Mouse (Mus musculus) left cerebral cortex, postnatal 10 days (tissue): ENCODE measurements at regions not wholly inside any gene's neighbourhood (a gene's known extent, or its start where the extent isn't known, plus 50 kb on each side); places are given as distances from the start of the nearest gene placed in this dataset.

Source experiments
- DNase-seq, 2 experiments: peaks; one replicate each; pipeline ENCODE4 v3.0.0; 2021 to 2022; ENCODE audit warnings: low spot score in 2 of 2, mixed read lengths in 1 of 2; ENCODE audit errors: extremely low spot score in 1 of 2
- intact Hi-C: fragments of 180-260 bp; cut with DNase I; formaldehyde crosslinking; loops from one replicate; pipeline ENCODE4 v1.15.1; 2025

DNA sequence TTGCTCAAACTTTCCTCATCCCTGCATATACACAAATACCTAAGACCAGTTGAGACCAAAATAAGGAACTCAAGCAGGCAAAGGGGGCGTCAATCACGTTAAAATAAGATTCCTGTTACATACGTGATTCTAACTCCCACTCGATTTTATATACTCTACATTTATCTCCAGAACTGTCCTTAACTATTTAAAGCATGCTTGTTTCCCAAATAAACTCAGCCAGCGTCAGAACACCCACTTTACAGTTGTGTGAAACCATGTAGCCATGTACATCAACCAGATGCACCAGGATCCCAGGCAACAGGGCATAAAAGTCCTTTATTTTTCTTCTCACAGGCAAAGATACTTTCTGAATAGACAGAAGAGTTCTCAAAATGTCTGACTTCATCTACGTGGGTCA is 61.5 kb downstream of the Ccna1 start:
- intact Hi-C loops = no loop called here
- DNase-seq = no peak

DNA sequence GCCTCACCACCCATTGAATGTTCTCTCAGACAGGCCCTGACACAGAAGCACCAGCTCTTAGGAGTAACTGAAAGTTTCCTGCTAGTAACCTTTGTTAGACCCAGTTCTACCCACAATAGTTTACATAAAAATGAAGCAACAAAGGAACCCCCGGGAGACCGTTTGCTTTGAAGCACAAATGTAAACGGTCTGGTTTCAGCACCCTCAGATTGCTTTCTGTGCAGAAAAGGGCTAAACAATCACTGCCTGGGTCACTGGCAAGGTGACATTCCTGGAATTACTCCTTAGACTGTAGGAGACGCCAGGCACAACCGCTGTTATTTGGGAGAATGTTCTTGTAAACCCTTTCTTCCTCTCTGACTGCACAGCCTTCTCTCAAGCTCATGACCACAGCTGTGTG is 65.2 kb downstream of the Ccna1 start:
- no peak for DNase-seq
- intact Hi-C loops = no loop called here

DNA sequence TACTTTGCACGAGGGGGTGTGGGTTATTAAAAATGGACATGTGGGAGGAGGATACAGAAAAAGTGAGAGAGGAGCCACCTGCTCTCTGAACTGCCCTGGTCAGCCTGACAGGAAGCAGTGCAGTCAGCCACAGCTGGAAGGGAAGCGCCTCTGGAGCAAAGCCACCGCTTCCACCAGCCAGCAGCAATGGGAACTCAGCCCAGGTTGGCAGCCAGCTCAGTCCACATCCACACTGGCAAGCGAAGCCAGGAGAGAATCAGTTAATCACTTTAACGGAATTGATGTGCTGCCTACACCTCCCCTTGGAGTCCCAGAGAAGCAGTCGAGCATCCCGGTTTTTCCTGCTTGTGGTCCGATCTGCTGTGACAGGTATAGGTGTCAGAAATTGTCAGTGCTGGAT is 65.9 kb downstream of the Ccna1 start:
- intact Hi-C loops = no loop called here
- DNase-seq = peak; percentile 66 to 78

DNA sequence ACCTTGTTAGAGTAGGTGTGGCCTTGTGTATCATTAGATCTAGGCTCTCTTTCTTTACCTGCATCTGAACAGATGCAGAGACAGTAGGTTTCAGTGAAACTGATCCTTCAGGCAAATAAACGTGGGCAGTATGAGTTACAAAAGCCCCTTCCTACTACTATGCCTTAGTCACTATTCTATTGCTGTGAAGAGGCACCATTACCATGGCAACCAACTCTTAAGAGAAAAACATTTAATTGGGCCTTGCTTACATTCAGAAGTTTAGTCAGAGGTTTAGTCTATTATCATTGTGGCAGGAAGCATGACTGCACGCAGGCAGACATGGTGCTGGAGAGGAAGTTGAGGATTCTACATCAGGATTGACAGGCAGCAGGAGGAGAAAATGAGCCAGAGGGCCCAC is 65.8 kb upstream of the Sertm1 start:
- no peak for DNase-seq
- intact Hi-C loops = no loop called here

DNA sequence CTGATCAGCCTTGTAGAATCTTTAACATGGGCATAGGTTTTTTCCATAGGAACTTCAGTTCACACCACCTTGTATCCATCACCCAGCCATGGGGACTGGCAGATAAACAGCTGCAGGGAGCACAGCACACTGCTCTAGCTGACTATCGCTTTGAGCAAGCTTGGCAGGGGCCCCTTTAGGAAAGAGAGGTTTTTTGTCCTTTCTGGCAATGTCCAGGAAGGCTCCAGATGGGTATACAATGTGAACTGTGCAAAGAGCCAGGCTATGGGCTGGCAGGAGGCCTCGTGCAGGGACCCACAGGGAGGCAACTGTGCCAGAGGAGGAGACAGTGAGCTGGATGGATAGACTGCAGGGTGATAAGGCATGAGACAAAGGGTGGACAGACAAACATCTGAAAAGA is 64.6 kb upstream of the Sertm1 start:
- intact Hi-C loops = no loop called here
- no peak for DNase-seq

DNA sequence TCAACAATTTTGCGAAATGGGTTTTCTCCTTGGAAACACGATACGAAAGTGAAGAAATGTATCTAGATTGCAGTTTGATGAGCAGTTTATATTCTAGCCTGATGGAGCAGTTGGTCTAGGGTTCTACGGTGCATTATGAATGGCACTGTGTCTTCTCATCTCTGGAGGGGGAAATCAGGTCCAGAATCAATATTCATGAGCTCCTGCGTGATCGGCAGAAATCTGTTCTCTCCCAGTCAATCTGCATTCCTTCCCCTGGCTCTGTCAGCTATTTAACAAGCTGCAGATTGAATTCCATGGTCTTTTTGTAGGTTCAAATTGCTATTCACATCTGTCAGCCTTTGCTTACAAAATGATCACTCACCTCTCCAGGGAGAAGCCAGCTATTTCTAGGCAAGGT is 49.8 kb upstream of the Sertm1 start:
- intact Hi-C loops = no loop called here
- no peak for DNase-seq
